Mouse (Mus musculus): ENCODE measurements around the gene Mgst2. TPM values are rescaled to one million over a fixed set of nuclear protein-coding genes. Genes with fewer than 3 reads are reported as not detected.

The Mgst2 gene
- polyA plus RNA-seq, 2 experiments, result 2.8 to 19.0 TPM

- no peaks in the 10 kb centered on the region for H3K9me3 ChIP-seq (ENCODE audit: control insufficient read depth, low read length)
- H3K4me3 ChIP-seq (ENCODE audit: insufficient read depth in 1 of 2, low read depth in 2 of 2, low read length in 2 of 2), result no peak overlapping the region
- no peaks in the 10 kb centered on the region for H3K27me3 ChIP-seq (ENCODE audit: control insufficient read depth, insufficient read depth, low read length)
- H3K4me1 ChIP-seq (replicated peaks; ENCODE audit: control insufficient read depth in 2 of 2, insufficient read depth in 2 of 2, low read length in 1 of 2), result peaks cover 26 to 56% of the 10 kb centered on the region in 2 experiments
- WGBS (ENCODE audit: insufficient replicate concordance), result 85% methylated on average over 16 of the region's 16 CpGs
- no peak overlapping the region for H3K9ac ChIP-seq (replicated peaks)
- DNase-seq (ENCODE audit: low read depth in 3 of 3, low spot score in 3 of 3), result no peak
- TF ChIP-seq CTCF (IDR thresholded peaks at IDR 0.05; ENCODE audit: low read depth) (no peak), EP300 (IDR thresholded peaks at IDR 0.05; ENCODE audit: low read depth) (no peak)
- H3K4me2 ChIP-seq (ENCODE audit: low read depth), result no peak overlapping the region
- no peak overlapping the region for H3K27ac ChIP-seq
- no peak for ATAC-seq (ENCODE audit: insufficient read depth)
- H3K36me3 ChIP-seq (replicated peaks; ENCODE audit: control insufficient read depth, insufficient read depth, low read depth), result no peaks in the 10 kb centered on the region
Measured at GRCm38 (mm10) chr3:51731949-51732636, 71.9 kb downstream of the Mgst2 start.

Other genes with a start within 250 kb of the Mgst2 start
- 7.3 and 12.9 TPM in 2 replicates for gene Naa15, start 245.2 kb upstream of the Mgst2 start, polyA plus RNA-seq (2012; rRNA removed)
- gene Naa15, start 245.2 kb upstream of the Mgst2 start, polyA plus RNA-seq (2014; fragmentation: Nextera tagmentation; extraction: Ambion mirVana), result 13.3 and 17.3 TPM in 2 replicates
- gene Rab33b, start 176.4 kb upstream of the Mgst2 start, polyA plus RNA-seq (2012; rRNA removed), result 1.7 and 2.0 TPM in 2 replicates
- 3.6 TPM in 2 replicates for gene Rab33b, start 176.4 kb upstream of the Mgst2 start, polyA plus RNA-seq (2014; fragmentation: Nextera tagmentation; extraction: Ambion mirVana)
- gene Setd7, start 99.5 kb upstream of the Mgst2 start, polyA plus RNA-seq (2012; rRNA removed), result 1.5 and 1.8 TPM in 2 replicates
- 0.88 and 1.0 TPM in 2 replicates for gene Setd7, start 99.5 kb upstream of the Mgst2 start, polyA plus RNA-seq (2014; fragmentation: Nextera tagmentation; extraction: Ambion mirVana)

All from liver, embryonic 14.5 days (tissue).